Mouse (Mus musculus): ENCODE measurements at regions not wholly inside any gene's neighbourhood (a gene's known extent, or its start where the extent isn't known, plus 50 kb on each side); places are given as distances from the start of the nearest gene placed in this dataset.

DNA sequence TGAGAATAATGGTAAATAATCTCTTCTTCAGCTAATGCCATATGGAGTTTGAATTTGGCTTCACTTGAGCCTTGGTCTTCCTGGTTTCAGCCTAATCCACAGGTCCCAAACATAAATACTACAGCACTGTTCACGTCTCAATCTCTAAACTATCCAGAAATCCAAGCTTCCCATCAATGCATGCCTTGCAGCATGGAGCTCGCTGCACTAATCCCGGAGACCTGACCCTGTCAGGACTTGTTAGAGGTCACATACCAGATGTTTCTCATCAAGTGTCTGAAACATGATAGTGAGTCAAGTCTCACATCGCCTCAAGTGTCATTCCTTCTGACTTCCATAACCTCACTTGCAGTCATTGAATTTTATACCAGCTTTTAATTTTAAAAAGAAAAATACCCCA, 1082.9 kb upstream of the Cited2 start:
- 58% methylated on average over 4 of the region's 4 CpGs for WGBS
- no peak overlapping the region for H3K27ac ChIP-seq (ENCODE audit: low read depth, low read length)
- no peaks in the 10 kb centered on the region for H3K36me3 ChIP-seq (ENCODE audit: control insufficient read depth, insufficient read depth, low read length)
- no peak overlapping the region for H3K9ac ChIP-seq (ENCODE audit: low read length)
- no peak overlapping the region for H3K4me2 ChIP-seq (ENCODE audit: low read depth)
- no peaks in the 10 kb centered on the region for H3K27me3 ChIP-seq (ENCODE audit: control insufficient read depth, insufficient read depth, low read length)
- no peaks in the 10 kb centered on the region for H3K4me1 ChIP-seq (ENCODE audit: control insufficient read depth, insufficient read depth, low read length)
- H3K4me3 ChIP-seq (ENCODE audit: low read depth, low read length), result no peak overlapping the region
- no peaks in the 10 kb centered on the region for H3K9me3 ChIP-seq (ENCODE audit: control insufficient read depth, low read length)
- no peak for DNase-seq (ENCODE audit: low spot score)
- ATAC-seq (ENCODE audit: insufficient read depth, low FRiP score, low TSS enrichment), result no peak

- ATAC-seq (ENCODE audit: insufficient read depth, low FRiP score, low TSS enrichment), result no peak
- no peak overlapping the region for H3K4me2 ChIP-seq (ENCODE audit: low read depth)
- H3K27me3 ChIP-seq (ENCODE audit: control insufficient read depth, insufficient read depth, low read length), result no peaks in the 10 kb centered on the region
- no peaks in the 10 kb centered on the region for H3K4me1 ChIP-seq (ENCODE audit: control insufficient read depth, insufficient read depth, low read length)
- H3K9ac ChIP-seq (ENCODE audit: low read length), result no peak overlapping the region
- H3K9me3 ChIP-seq (ENCODE audit: control insufficient read depth, low read length), result no peaks in the 10 kb centered on the region
- no peak overlapping the region for H3K27ac ChIP-seq (ENCODE audit: low read depth, low read length)
- DNase-seq (ENCODE audit: low spot score), result no peak
- 82% methylated on average over 1 of the region's 1 CpGs for WGBS
- no peaks in the 10 kb centered on the region for H3K36me3 ChIP-seq (ENCODE audit: control insufficient read depth, insufficient read depth, low read length)
- H3K4me3 ChIP-seq (ENCODE audit: low read depth, low read length), result no peak overlapping the region
Observed at GRCm38 (mm10) chr10:16650120-16650519, 1072.9 kb upstream of the Cited2 start.

DNA sequence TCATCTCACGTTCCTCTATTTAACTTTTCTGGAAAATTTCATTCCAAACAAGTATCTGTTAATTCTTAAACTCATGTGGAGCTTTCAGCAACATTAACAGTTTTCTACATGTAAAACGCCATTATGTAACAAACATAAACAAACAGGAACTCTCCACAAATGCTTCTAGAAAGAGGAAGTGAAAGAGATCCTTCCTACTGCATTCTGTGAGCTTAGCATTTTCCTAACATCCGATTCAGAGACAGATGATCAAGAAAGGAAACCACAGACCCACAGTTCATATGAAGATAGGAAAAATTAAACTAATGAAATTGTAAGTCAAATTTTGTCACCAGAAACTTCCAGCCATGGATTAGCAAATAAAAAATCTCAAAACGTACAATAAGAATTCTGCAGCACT, 1070.6 kb upstream of the Cited2 start:
- DNase-seq (ENCODE audit: low spot score) (no peak), ATAC-seq (ENCODE audit: insufficient read depth, low FRiP score, low TSS enrichment) (no peak)
- Histone ChIP-seq H3K4me3 (ENCODE audit: low read depth, low read length) (no peak overlapping the region), H3K9ac (ENCODE audit: low read length) (no peak overlapping the region), H3K27ac (ENCODE audit: low read depth, low read length) (no peak overlapping the region), H3K4me1 (ENCODE audit: control insufficient read depth, insufficient read depth, low read length) (no peaks in the 10 kb centered on the region), H3K27me3 (ENCODE audit: control insufficient read depth, insufficient read depth, low read length) (no peaks in the 10 kb centered on the region), H3K9me3 (ENCODE audit: control insufficient read depth, low read length) (no peaks in the 10 kb centered on the region), H3K36me3 (ENCODE audit: control insufficient read depth, insufficient read depth, low read length) (no peaks in the 10 kb centered on the region), H3K4me2 (ENCODE audit: low read depth) (no peak overlapping the region)
- whole genome bisulfite sequencing, result 90% methylated on average over 4 of the region's 4 CpGs

- no peak overlapping the region for H3K4me3 ChIP-seq (ENCODE audit: low read depth, low read length)
- H3K27ac ChIP-seq (ENCODE audit: low read depth, low read length), result no peak overlapping the region
- no peaks in the 10 kb centered on the region for H3K36me3 ChIP-seq (ENCODE audit: control insufficient read depth, insufficient read depth, low read length)
- no peaks in the 10 kb centered on the region for H3K27me3 ChIP-seq (ENCODE audit: control insufficient read depth, insufficient read depth, low read length)
- WGBS, result 42% methylated on average over 1 of the region's 1 CpGs
- DNase-seq (ENCODE audit: low spot score), result no peak
- no peaks in the 10 kb centered on the region for H3K4me1 ChIP-seq (ENCODE audit: control insufficient read depth, insufficient read depth, low read length)
- no peak overlapping the region for H3K9ac ChIP-seq (ENCODE audit: low read length)
- no peak overlapping the region for H3K4me2 ChIP-seq (ENCODE audit: low read depth)
- 0 out of 2 replicates have a peak, but pooled peaks have one; percentile 45 for ATAC-seq (ENCODE audit: insufficient read depth, low FRiP score, low TSS enrichment)
- no peaks in the 10 kb centered on the region for H3K9me3 ChIP-seq (ENCODE audit: control insufficient read depth, low read length)
Observed at GRCm38 (mm10) chr10:16664483-16664882, 1058.5 kb upstream of the Cited2 start.

DNA sequence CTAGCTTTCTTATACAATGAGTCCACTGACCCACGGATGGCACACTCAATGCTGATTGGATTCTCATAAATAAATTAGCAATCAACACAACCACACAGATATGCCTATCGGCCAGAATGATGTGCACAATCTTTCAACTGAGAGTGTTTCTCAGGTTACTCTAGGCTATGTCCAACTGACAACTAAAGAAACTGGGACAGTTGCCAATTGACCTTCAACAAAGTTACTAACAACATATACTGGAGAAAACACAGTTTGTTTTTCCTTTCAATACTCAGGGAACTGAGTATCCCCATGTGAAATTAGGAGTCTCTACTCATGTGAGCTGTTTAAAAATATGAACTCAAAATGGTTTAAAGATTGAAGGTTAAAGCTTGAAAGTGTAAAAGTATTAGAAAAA, 1052.7 kb upstream of the Cited2 start:
- Histone ChIP-seq H3K27ac (ENCODE audit: low read depth, low read length) (no peak overlapping the region), H3K36me3 (ENCODE audit: control insufficient read depth, insufficient read depth, low read length) (no peaks in the 10 kb centered on the region), H3K4me3 (ENCODE audit: low read depth, low read length) (no peak overlapping the region), H3K4me1 (ENCODE audit: control insufficient read depth, insufficient read depth, low read length) (no peaks in the 10 kb centered on the region), H3K27me3 (ENCODE audit: control insufficient read depth, insufficient read depth, low read length) (no peaks in the 10 kb centered on the region), H3K9ac (ENCODE audit: low read length) (no peak overlapping the region), H3K4me2 (ENCODE audit: low read depth) (no peak overlapping the region), H3K9me3 (ENCODE audit: control insufficient read depth, low read length) (no peaks in the 10 kb centered on the region)
- DNase-seq (ENCODE audit: low spot score) (no peak), ATAC-seq (ENCODE audit: insufficient read depth, low FRiP score, low TSS enrichment) (no peak)
- 75% methylated on average over 2 of the region's 2 CpGs for WGBS

- H3K4me3 ChIP-seq (ENCODE audit: low read depth, low read length), result no peak overlapping the region
- no peak for DNase-seq (ENCODE audit: low spot score)
- no peak for ATAC-seq (ENCODE audit: insufficient read depth, low FRiP score, low TSS enrichment)
- H3K27me3 ChIP-seq (ENCODE audit: control insufficient read depth, insufficient read depth, low read length), result no peaks in the 10 kb centered on the region
- H3K4me2 ChIP-seq (ENCODE audit: low read depth), result no peak overlapping the region
- 89% methylated on average over 3 of the region's 3 CpGs for WGBS
- no peaks in the 10 kb centered on the region for H3K4me1 ChIP-seq (ENCODE audit: control insufficient read depth, insufficient read depth, low read length)
- no peak overlapping the region for H3K9ac ChIP-seq (ENCODE audit: low read length)
- no peaks in the 10 kb centered on the region for H3K9me3 ChIP-seq (ENCODE audit: control insufficient read depth, low read length)
- H3K36me3 ChIP-seq (ENCODE audit: control insufficient read depth, insufficient read depth, low read length), result no peaks in the 10 kb centered on the region
- no peak overlapping the region for H3K27ac ChIP-seq (ENCODE audit: low read depth, low read length)
Observed at GRCm38 (mm10) chr10:16681001-16681400, 1042.0 kb upstream of the Cited2 start.

DNA sequence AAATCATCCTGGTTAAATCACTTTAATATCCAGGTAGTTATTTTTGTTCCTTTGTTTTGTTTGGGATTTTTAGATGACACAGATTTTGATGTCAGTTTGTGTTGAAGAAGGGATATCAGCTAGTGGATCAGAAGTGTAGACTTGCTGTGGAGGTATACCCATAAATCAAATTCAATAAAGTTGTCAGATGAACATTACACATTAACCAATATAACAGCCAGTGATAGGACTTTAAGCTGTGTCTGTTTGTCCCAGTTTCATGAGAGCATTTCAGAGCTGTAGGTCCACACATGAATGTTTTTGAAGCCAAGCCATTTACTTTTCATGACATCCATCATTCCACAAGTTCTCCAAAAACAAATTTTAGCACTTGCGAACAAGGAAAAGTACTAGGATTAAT, 1037.7 kb upstream of the Cited2 start:
- Histone ChIP-seq H3K4me1 (ENCODE audit: control insufficient read depth, insufficient read depth, low read length) (no peaks in the 10 kb centered on the region), H3K9me3 (ENCODE audit: control insufficient read depth, low read length) (no peaks in the 10 kb centered on the region), H3K4me2 (ENCODE audit: low read depth) (no peak overlapping the region), H3K9ac (ENCODE audit: low read length) (no peak overlapping the region), H3K4me3 (ENCODE audit: low read depth, low read length) (no peak overlapping the region), H3K36me3 (ENCODE audit: control insufficient read depth, insufficient read depth, low read length) (no peaks in the 10 kb centered on the region), H3K27me3 (ENCODE audit: control insufficient read depth, insufficient read depth, low read length) (no peaks in the 10 kb centered on the region), H3K27ac (ENCODE audit: low read depth, low read length) (no peak overlapping the region)
- WGBS, result 92% methylated on average over 1 of the region's 1 CpGs
- DNase-seq (ENCODE audit: low spot score), result no peak
- no peak for ATAC-seq (ENCODE audit: insufficient read depth, low FRiP score, low TSS enrichment)

- no peaks in the 10 kb centered on the region for H3K27me3 ChIP-seq (ENCODE audit: control insufficient read depth, insufficient read depth, low read length)
- H3K9me3 ChIP-seq (ENCODE audit: control insufficient read depth, low read length), result no peaks in the 10 kb centered on the region
- no peak overlapping the region for H3K4me3 ChIP-seq (ENCODE audit: low read depth, low read length)
- no peak for ATAC-seq (ENCODE audit: insufficient read depth, low FRiP score, low TSS enrichment)
- DNase-seq (ENCODE audit: low spot score), result no peak
- H3K4me2 ChIP-seq (ENCODE audit: low read depth), result no peak overlapping the region
- H3K27ac ChIP-seq (ENCODE audit: low read depth, low read length), result no peak overlapping the region
- WGBS, result 67% methylated on average over 2 of the region's 2 CpGs
- H3K9ac ChIP-seq (ENCODE audit: low read length), result no peak overlapping the region
- H3K36me3 ChIP-seq (ENCODE audit: control insufficient read depth, insufficient read depth, low read length), result no peaks in the 10 kb centered on the region
- no peaks in the 10 kb centered on the region for H3K4me1 ChIP-seq (ENCODE audit: control insufficient read depth, insufficient read depth, low read length)
Observed at GRCm38 (mm10) chr10:16706976-16707375, 1016.0 kb upstream of the Cited2 start.

DNA sequence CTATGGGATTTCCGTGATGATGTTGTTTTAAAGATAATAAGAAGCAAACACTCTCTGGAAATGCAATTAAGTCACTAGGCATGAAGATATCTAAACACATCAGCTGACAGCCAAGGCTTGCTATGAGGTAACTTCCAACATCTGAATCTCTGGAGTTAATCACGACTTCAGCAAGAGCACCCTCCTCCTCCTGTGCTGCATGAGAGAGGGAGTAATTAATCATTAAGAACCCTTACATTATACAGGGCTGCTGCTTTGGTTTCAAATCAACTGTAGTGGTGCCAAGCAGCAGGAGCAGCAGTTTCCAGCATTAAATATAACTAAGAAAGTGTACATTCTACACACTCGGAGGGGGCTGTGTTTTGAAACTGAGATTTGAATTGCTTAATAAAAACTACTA, 1009.9 kb upstream of the Cited2 start:
- Histone ChIP-seq H3K27ac (ENCODE audit: low read depth, low read length) (no peak overlapping the region), H3K9me3 (ENCODE audit: control insufficient read depth, low read length) (no peaks in the 10 kb centered on the region), H3K4me1 (ENCODE audit: control insufficient read depth, insufficient read depth, low read length) (no peaks in the 10 kb centered on the region), H3K4me2 (ENCODE audit: low read depth) (no peak overlapping the region), H3K9ac (ENCODE audit: low read length) (no peak overlapping the region), H3K4me3 (ENCODE audit: low read depth, low read length) (no peak overlapping the region), H3K36me3 (ENCODE audit: control insufficient read depth, insufficient read depth, low read length) (no peaks in the 10 kb centered on the region), H3K27me3 (ENCODE audit: control insufficient read depth, insufficient read depth, low read length) (no peaks in the 10 kb centered on the region)
- ATAC-seq (ENCODE audit: insufficient read depth, low FRiP score, low TSS enrichment), result no peak
- no peak for DNase-seq (ENCODE audit: low spot score)
- 56% methylated on average over 3 of the region's 3 CpGs for WGBS
